Mouse (Mus musculus): ENCODE results near the gene Gabbr2. TPM values are rescaled to one million over a fixed set of nuclear protein-coding genes. Genes with fewer than 3 reads are reported as not detected.

Gene Gabbr2
- polyA plus RNA-seq, 1 experiment from 2014 or later, result 0.04 TPM

DNA sequence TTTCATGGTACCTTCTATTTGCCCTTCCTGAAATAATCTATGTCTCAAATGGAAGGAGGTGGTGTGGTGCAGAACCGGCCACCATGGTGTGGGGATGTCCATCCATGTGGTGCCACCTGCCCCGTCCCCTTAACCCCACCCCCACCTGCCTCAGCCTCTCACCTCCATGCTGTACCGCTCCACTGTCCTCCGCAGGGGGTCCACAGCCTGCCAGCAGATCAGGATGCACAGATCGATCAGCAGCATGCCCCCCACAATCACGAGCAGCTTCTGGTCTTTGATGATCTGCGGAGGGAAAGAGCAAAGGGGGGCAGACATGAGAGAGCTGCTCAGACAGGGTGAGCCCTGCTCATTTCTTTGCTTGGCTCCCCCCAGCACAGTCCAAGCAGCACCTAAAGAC is 273.0 kb downstream of the Gabbr2 start:
- H3K27me3 ChIP-seq (ENCODE audit: control insufficient read depth, insufficient read depth, low read length), result no peaks in the 10 kb centered on the region
- H3K36me3 ChIP-seq (ENCODE audit: control insufficient read depth, insufficient read depth, low read length), result no peaks in the 10 kb centered on the region
- TF ChIP-seq CTCF (IDR thresholded peaks at IDR 0.05; ENCODE audit: low read depth) (no peak), EP300 (optimal IDR thresholded peaks at IDR 0.05) (no peak)
- H3K4me2 ChIP-seq (replicated peaks; ENCODE audit: low read depth), result no peak overlapping the region
- no peak overlapping the region for H3K4me3 ChIP-seq (ENCODE audit: low read depth, low read length)
- DNase-seq (ENCODE audit: low spot score) (no peak), ATAC-seq (ENCODE audit: low FRiP score, low TSS enrichment) (no peak)
- H3K27ac ChIP-seq (replicated peaks), result no peak overlapping the region
- no peaks in the 10 kb centered on the region for H3K9me3 ChIP-seq (ENCODE audit: control insufficient read depth, low read length)
- H3K4me1 ChIP-seq (replicated peaks; ENCODE audit: control insufficient read depth, insufficient read depth), result no peaks in the 10 kb centered on the region
- 31% methylated on average over 7 of the region's 7 CpGs for WGBS
- H3K9ac ChIP-seq (ENCODE audit: low read length), result no peak overlapping the region

DNA sequence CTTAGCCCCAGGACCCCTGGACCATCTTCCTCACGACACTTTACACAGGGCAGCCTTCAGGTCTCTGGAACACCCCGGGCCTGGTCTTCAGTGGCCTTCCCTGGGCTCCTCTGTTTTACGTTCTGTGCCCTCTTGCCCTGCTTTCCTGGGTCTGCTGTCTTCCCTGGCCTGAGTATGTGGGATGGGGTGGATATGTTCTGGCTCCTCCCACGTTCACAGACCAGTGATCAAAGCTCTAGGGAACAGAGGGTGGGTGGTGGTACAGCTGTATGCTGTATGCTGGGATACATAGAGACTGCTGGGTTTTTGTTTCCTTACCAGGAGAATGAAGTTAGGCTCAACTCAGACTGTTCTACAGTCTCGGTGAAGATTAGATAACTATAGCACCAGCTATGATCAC is 274.5 kb downstream of the Gabbr2 start:
- H3K4me2 ChIP-seq (replicated peaks; ENCODE audit: low read depth), result no peak overlapping the region
- H3K27ac ChIP-seq (replicated peaks), result no peak overlapping the region
- no peak for ATAC-seq (ENCODE audit: low FRiP score, low TSS enrichment)
- WGBS, result 46% methylated on average over 5 of the region's 5 CpGs
- no peak overlapping the region for H3K9ac ChIP-seq (ENCODE audit: low read length)
- H3K36me3 ChIP-seq (ENCODE audit: control insufficient read depth, insufficient read depth, low read length), result no peaks in the 10 kb centered on the region
- no peak for DNase-seq (ENCODE audit: low spot score)
- H3K4me1 ChIP-seq (replicated peaks; ENCODE audit: control insufficient read depth, insufficient read depth), result no peaks in the 10 kb centered on the region
- TF ChIP-seq EP300 (optimal IDR thresholded peaks at IDR 0.05) (no peak), CTCF (IDR thresholded peaks at IDR 0.05; ENCODE audit: low read depth) (no peak)
- H3K9me3 ChIP-seq (ENCODE audit: control insufficient read depth, low read length), result no peaks in the 10 kb centered on the region
- H3K4me3 ChIP-seq (ENCODE audit: low read depth, low read length), result no peak overlapping the region
- H3K27me3 ChIP-seq (ENCODE audit: control insufficient read depth, insufficient read depth, low read length), result no peaks in the 10 kb centered on the region

- no peak overlapping the region for H3K27ac ChIP-seq (replicated peaks)
- no peaks in the 10 kb centered on the region for H3K36me3 ChIP-seq (ENCODE audit: control insufficient read depth, insufficient read depth, low read length)
- 0% methylated on average over 1 of the region's 1 CpGs for WGBS
- no peaks in the 10 kb centered on the region for H3K9me3 ChIP-seq (ENCODE audit: control insufficient read depth, low read length)
- no peak overlapping the region for H3K4me2 ChIP-seq (replicated peaks; ENCODE audit: low read depth)
- no peaks in the 10 kb centered on the region for H3K27me3 ChIP-seq (ENCODE audit: control insufficient read depth, insufficient read depth, low read length)
- no peak for DNase-seq (ENCODE audit: low spot score)
- no peak for ATAC-seq (ENCODE audit: low FRiP score, low TSS enrichment)
- no peak overlapping the region for H3K4me3 ChIP-seq (ENCODE audit: low read depth, low read length)
- TF ChIP-seq EP300 (optimal IDR thresholded peaks at IDR 0.05), result no peak
- no peak for TF ChIP-seq CTCF (IDR thresholded peaks at IDR 0.05; ENCODE audit: low read depth)
- no peaks in the 10 kb centered on the region for H3K4me1 ChIP-seq (replicated peaks; ENCODE audit: control insufficient read depth, insufficient read depth)
- H3K9ac ChIP-seq (ENCODE audit: low read length), result no peak overlapping the region
Observed at GRCm38 (mm10) chr4:46716361-46716760, 275.3 kb downstream of the Gabbr2 start.

DNA sequence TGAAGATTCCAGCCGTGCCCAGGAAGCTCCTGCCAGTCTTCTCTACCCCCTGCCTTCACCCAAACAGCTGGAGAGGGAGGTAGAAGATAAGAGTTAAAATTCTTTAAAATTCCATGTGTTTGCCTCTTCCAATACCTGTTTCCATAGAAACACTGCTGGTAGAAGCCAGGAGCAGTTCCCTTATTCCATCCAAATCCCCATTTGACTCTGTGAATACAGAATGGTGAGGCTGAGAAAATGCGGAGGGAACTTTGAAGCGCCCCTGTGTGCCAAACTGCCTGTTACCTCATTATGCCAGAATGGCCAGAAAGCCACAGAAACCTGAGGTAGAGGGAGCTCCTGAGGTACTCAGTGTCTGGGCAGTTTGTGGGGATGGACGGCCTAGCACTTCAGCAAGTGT is 281.1 kb downstream of the Gabbr2 start:
- no peak overlapping the region for H3K27ac ChIP-seq (replicated peaks)
- no peak for ATAC-seq (ENCODE audit: low FRiP score, low TSS enrichment)
- no peak for DNase-seq (ENCODE audit: low spot score)
- H3K9me3 ChIP-seq (ENCODE audit: control insufficient read depth, low read length), result no peaks in the 10 kb centered on the region
- 68% methylated on average over 4 of the region's 4 CpGs for WGBS
- no peaks in the 10 kb centered on the region for H3K27me3 ChIP-seq (ENCODE audit: control insufficient read depth, insufficient read depth, low read length)
- H3K4me1 ChIP-seq (replicated peaks; ENCODE audit: control insufficient read depth, insufficient read depth), result no peaks in the 10 kb centered on the region
- H3K4me2 ChIP-seq (replicated peaks; ENCODE audit: low read depth), result no peak overlapping the region
- H3K36me3 ChIP-seq (ENCODE audit: control insufficient read depth, insufficient read depth, low read length), result no peaks in the 10 kb centered on the region
- no peak overlapping the region for H3K9ac ChIP-seq (ENCODE audit: low read length)
- H3K4me3 ChIP-seq (ENCODE audit: low read depth, low read length), result no peak overlapping the region
- TF ChIP-seq EP300 (optimal IDR thresholded peaks at IDR 0.05) (no peak), CTCF (IDR thresholded peaks at IDR 0.05; ENCODE audit: low read depth) (no peak)

GRCm38 (mm10) chr4:46710018-46710417 is 281.7 kb downstream of the Gabbr2 start:
- WGBS, result 77% methylated on average over 6 of the region's 6 CpGs
- no peak for ATAC-seq (ENCODE audit: low FRiP score, low TSS enrichment)

GRCm38 (mm10) chr4:46709492-46709891 is 282.2 kb downstream of the Gabbr2 start:
- 60% methylated on average over 7 of the region's 7 CpGs for WGBS
- ATAC-seq (ENCODE audit: low FRiP score, low TSS enrichment), result no peak
- no peak for DNase-seq (ENCODE audit: low spot score)
- H3K36me3 ChIP-seq (ENCODE audit: control insufficient read depth, insufficient read depth, low read length), result no peaks in the 10 kb centered on the region
- H3K4me1 ChIP-seq (replicated peaks; ENCODE audit: control insufficient read depth, insufficient read depth), result no peaks in the 10 kb centered on the region
- H3K4me3 ChIP-seq (ENCODE audit: low read depth, low read length), result no peak overlapping the region
- H3K4me2 ChIP-seq (replicated peaks; ENCODE audit: low read depth), result no peak overlapping the region
- no peak overlapping the region for H3K27ac ChIP-seq (replicated peaks)
- H3K9ac ChIP-seq (ENCODE audit: low read length), result no peak overlapping the region
- no peaks in the 10 kb centered on the region for H3K9me3 ChIP-seq (ENCODE audit: control insufficient read depth, low read length)
- TF ChIP-seq EP300 (optimal IDR thresholded peaks at IDR 0.05) (no peak), CTCF (IDR thresholded peaks at IDR 0.05; ENCODE audit: low read depth) (no peak)
- H3K27me3 ChIP-seq (ENCODE audit: control insufficient read depth, insufficient read depth, low read length), result no peaks in the 10 kb centered on the region

More at GRCm38 (mm10) chr4:46710018-46710417, 281.7 kb downstream of the Gabbr2 start:
- no peak overlapping the region for H3K4me2 ChIP-seq (replicated peaks; ENCODE audit: low read depth)
- H3K9me3 ChIP-seq (ENCODE audit: control insufficient read depth, low read length), result no peaks in the 10 kb centered on the region
- H3K4me3 ChIP-seq (ENCODE audit: low read depth, low read length), result no peak overlapping the region
- no peak overlapping the region for H3K9ac ChIP-seq (ENCODE audit: low read length)
- no peaks in the 10 kb centered on the region for H3K4me1 ChIP-seq (replicated peaks; ENCODE audit: control insufficient read depth, insufficient read depth)
- no peaks in the 10 kb centered on the region for H3K27me3 ChIP-seq (ENCODE audit: control insufficient read depth, insufficient read depth, low read length)
- TF ChIP-seq CTCF (IDR thresholded peaks at IDR 0.05; ENCODE audit: low read depth) (no peak), EP300 (optimal IDR thresholded peaks at IDR 0.05) (no peak)
- no peak overlapping the region for H3K27ac ChIP-seq (replicated peaks)
- H3K36me3 ChIP-seq (ENCODE audit: control insufficient read depth, insufficient read depth, low read length), result no peaks in the 10 kb centered on the region
- DNase-seq (ENCODE audit: low spot score), result no peak

All from stomach, postnatal 0 days (tissue).